Mouse (Mus musculus) left cerebral cortex, adult 18-20 months (tissue): ENCODE results near the gene Jmjd8. TPM values are rescaled to one million over a fixed set of nuclear protein-coding genes. Genes with fewer than 3 reads are reported as not detected.

Source experiments
- DNase-seq, 2 experiments: peaks; one replicate each; pipeline ENCODE4 v3.0.0; 2021 to 2022; ENCODE audit warnings: low spot score in 2 of 2, mixed read lengths in 1 of 2
- long read RNA-seq, 2 experiments: library from polyadenylated mRNA; stranded (forward); transcript quantifications; one replicate each; pipeline ENCODE4 v2.0.0; 2021
- total RNA-seq, 2 experiments: library from RNA; stranded (reverse); gene quantifications; 2 replicates each; pipeline ENCODE4 v1.2.3; 2021

Jmjd8 gene
- total RNA-seq: 10 to 100 TPM; 43.5 to 52.3 TPM
- long read RNA-seq, experiment 1, transcript Jmjd8-205 (9 exons, 2,268 nt): major isoform, 29 of 61 reads
- long read RNA-seq, experiment 1, partial matches to known transcripts: 16 of 61 reads
- long read RNA-seq, experiment 1, other reads (novel, unspliced or antisense): 14 of 61 reads
- long read RNA-seq, experiment 2, transcript Jmjd8-205 (9 exons, 2,268 nt): major isoform, 14 of 29 reads
- long read RNA-seq, experiment 2, partial matches to known transcripts: 7 of 29 reads
- long read RNA-seq, experiment 2, other reads (novel, unspliced or antisense): 8 of 29 reads

DNA sequence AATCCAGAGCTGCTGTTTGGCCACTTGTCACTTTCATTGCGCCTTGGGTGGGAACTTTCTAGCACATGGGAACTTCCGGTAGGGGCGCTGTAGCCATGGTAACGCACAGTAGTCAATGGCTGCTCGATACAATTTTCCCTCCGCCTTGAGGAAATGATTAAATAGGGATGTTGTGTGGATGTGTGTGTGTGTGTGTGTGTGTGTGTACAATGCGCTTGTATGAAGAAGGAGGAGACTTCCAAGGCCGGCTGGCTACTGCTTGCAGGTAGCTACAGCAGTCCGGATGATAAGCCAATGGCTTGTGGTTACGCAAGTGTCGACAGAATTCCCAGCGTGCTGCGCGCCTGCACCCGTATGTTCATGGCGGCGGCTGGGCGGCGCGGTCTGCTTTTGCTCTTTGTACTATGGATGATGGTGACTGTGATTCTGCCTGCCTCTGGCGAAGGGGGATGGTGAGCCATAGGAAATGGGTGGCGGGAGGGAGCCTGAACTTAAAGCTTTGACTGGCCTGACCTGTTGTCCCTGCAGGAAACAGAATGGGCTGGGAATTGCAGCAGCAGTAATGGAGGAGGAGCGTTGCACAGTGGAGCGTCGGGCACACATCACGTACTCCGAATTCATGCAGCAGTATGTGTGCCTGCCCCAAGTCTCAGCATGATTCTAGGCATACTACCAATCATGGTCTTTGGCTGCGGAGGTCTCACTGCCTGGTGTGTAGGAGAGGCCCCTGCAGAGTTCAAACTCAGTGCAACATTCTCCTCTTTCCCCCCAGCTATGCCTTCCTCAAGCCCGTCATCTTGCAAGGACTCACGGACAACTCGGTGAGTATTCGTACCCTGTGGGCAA, at the start of gene Jmjd8:
Gene Jmjd8 (plus strand): TSS at position 156 of the 846 bp plus-strand sequence.
- DNase-seq: peak; percentile 80 to 88

DNA sequence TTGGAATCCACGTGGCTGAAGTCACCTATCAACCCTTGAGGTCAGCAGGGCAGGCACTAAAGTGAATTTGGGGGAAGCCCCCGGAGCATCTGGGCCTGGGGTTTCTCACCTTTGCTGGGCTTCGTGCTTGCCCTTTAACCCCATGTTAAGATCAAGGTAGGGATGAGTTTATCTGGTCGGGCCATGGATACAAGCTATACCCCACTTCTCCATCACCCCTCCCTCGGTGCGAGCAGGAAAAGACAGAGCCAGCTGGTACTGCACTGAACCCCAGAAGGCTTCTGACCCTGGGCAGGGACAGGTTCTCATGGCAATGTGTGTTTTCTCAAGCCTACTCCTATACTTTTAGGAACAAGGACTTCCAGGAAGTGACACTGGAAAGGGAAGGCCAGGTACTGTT, 47.3 kb upstream of the Jmjd8 start:
- no peak for DNase-seq

- DNase-seq: no peak
Measured at GRCm38 (mm10) chr17:25783086-25783485, 45.6 kb upstream of the Jmjd8 start.

- DNase-seq: no peak
Measured at GRCm38 (mm10) chr17:25783861-25784574, 44.6 kb upstream of the Jmjd8 start.

GRCm38 (mm10) chr17:25785281-25785745, 43.4 kb upstream of the Jmjd8 start, which contains the start of gene Haghl:
TSS of gene Haghl (minus strand) at chr17:25785673.
- DNase-seq: peak; percentile 96 to 98

DNA sequence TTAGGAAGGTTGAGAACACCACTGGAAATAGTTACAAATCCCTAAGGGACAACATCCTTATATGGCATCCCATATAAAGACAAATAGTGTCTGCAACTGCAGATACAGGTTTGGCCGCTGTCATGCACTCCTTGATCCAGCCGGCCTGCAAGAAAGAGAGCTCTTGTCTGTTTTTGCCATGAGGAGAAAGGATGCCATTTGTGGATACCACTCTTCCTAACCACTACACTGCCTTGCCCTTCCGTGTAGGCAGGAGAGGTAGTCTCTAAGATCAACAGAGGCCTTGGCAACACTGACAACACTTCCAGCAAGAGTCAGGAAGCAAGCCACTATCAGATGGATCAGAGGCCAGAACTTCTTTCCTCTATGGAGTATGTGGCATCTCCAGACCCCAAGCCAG, 42.4 kb upstream of the Jmjd8 start, which contains the start of gene Ccdc78:
Gene Ccdc78 (plus strand): TSS at position 301 of the 400 bp plus-strand sequence.
- DNase-seq: no peak

GRCm38 (mm10) chr17:25786781-25787504, 41.7 kb upstream of the Jmjd8 start:
- no peak for DNase-seq

DNA sequence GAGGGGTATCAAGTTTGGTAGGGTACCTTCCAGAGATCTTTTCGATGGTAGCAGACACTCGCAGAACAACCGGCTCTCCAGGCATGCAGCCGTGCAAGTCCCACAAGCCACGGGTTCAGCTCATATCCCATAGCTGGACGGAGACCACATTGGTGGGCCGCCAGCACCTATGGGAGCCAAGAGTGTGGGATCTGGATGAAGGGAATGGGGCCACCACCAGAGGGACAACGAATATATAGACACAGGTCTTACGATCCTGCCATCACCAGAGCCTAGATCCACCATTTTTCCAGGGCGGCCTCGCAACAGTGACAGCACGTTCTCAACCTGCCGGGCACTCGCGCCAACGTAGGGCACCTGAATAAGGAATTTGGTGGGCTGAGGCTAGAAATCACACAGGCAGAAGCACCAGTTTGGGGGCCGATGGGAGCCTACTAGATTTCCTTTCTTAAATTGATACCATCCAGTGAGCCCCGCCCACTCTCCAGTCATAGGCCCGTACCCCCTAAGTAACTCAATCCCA, 37.3 kb upstream of the Jmjd8 start:
- DNase-seq: no peak

DNA sequence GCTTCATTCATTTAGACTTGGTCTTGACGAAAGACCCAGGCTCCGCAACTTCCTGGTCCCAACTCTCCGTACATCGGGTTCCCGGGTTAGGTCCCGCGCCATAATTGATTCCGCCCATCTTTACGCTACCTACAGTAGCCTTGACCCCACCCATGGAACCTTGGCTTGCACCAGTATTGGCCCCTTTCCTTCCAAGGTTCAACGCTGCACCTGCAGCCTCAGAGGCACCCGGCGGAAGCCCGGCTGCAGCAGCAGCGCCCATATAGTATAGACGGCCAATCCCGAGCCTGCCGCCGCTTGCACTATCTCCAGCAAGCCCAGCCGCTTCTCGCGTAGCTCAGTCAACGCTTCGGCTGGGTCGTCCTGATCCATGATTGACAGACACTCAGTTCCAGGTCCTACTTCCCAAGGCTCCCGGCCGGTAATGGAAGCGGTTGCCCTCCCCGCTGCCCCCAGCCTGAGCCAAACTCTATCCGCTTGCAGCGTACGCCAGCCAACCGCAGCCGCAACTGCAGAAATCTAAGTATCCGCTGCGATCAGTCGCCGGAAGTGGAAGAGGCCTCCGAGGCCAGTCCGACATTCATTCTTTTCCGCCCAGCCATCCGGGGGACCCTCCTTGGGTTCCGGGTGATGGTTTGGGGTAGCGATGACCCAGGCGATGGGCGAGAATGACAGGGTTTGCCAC, 36.7 kb upstream of the Jmjd8 start:
- DNase-seq: peak; percentile 85 to 87

- peak in 1 of 2 experiments; percentile 55 for DNase-seq
Measured at GRCm38 (mm10) chr17:25792615-25793014, 36.1 kb upstream of the Jmjd8 start, which contains the start of gene Fam173a. TSS of gene Fam173a (minus strand) at chr17:25792901.

- DNase-seq: no peak
Measured at GRCm38 (mm10) chr17:25794197-25794596, 34.5 kb upstream of the Jmjd8 start.

GRCm38 (mm10) chr17:25794998-25795397, 33.7 kb upstream of the Jmjd8 start:
- no peak for DNase-seq

DNA sequence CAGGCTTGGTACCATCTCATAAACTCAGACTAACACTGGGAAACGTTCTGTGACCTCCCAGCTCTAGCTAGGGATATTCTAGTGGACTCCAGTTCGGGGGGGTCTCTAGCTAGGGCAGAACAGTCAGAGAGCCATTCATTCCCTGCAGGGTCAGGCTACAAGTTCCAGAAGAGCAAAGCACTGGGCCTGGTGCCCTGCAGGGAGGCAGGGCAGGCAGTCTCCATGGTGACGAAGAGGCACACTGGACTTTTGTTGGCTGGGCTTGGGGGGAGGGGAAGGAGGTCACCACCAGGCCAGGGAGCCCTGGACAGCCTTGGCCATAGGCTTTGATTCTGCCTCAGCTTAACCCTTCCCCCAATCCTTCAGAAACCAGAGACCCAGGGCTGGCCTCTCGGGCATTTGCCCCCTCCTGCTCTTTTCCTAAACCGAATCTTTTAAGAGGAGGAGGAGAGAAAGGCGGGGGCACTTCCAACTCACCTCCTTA, 33.0 kb upstream of the Jmjd8 start, which contains the start of gene AC134908.4:
Gene AC134908.4 (minus strand): TSS at position 51 of the 484 bp plus-strand sequence.
- peak in 1 of 2 experiments; percentile 49 for DNase-seq

- DNase-seq: no peak
Measured at GRCm38 (mm10) chr17:25796211-25796771, 32.4 kb upstream of the Jmjd8 start.

DNA sequence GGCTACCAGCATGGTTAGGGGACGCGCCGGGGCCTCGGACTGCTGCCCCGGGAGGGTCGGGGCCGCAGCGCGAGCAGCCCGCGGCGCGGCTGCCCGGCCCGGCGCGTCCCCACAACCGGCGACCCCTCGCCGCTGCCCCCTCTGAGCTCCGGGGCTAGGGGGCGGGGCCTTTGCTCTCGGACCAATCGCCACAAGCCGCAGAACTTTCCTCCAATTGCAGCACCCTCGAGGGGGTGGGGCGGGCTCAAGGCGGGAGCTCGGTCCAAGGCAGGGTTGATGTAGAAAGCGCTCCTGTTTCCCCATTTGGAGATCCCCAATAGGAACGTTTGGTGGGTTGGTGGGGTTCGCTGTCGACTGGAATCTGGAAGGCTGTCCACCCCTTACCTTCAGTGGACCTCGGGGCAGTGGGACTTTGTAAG, 31.7 kb upstream of the Jmjd8 start, which contains the start of gene Metrn:
Gene Metrn (minus strand): TSS at position 186 of the 419 bp plus-strand sequence.
- peak; percentile 69 to 75 for DNase-seq

DNA sequence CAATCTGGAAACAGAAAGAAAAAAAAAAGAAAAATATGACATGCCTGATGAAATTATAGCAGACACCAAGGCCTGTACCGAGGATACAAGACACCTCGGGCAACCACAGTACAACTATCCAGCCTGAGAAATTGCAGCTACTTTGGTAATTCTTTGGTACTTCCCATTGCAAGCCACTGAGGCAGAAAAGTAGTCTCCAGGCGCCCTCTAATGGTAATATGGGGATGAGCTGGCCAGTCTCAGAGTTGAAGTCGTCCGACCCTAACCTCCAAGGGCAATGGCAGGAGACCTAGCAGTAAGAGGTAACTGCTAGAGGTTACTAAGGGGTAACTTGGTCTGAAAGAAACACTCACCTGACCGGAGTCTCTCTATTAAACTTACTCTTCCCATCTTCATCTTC, 27.6 kb upstream of the Jmjd8 start:
- DNase-seq: peak; percentile 65 to 70

- DNase-seq: peak; percentile 73 to 83
Measured at GRCm38 (mm10) chr17:25802825-25803517, 25.7 kb upstream of the Jmjd8 start.

GRCm38 (mm10) chr17:25806507-25806906, 22.2 kb upstream of the Jmjd8 start:
- no peak for DNase-seq
